Mouse (Mus musculus) liver, embryonic 14.5 days (tissue): ENCODE data around the gene Crispld2.

ENCODE experiments used
- CTCF ChIP-seq: IDR thresholded peaks from 2 replicates; pipeline ENCODE4 v1.5.1; 2016; ENCODE audit warnings: antibody characterized with exemption, low read depth, control low read depth
- EP300 ChIP-seq: IDR thresholded peaks from 2 replicates; pipeline ENCODE4 v1.6.1; 2016; ENCODE audit warnings: antibody characterized with exemption, low read depth

- TF ChIP-seq CTCF (no peak), EP300 (no peak)
Measured at GRCm38 (mm10) chr8:120062742-120063141, 70.5 kb downstream of the Crispld2 start.
